Mouse (Mus musculus) thymus, adult 2 months (tissue): ENCODE data around the gene Pdlim4.

Source experiments
- CTCF ChIP-seq: fragments of 200-500 bp; IDR thresholded peaks from 2 replicates; pipeline ENCODE4 v1.5.1; 2012; ENCODE audit warnings: mild to moderate bottlenecking, control low read depth, low read length, moderate library complexity, borderline replicate concordance; ENCODE audit not compliant: control insufficient read depth, poor library complexity, insufficient read depth; ENCODE audit errors: extremely low read depth
- POLR2A ChIP-seq: fragments of 200-500 bp; IDR thresholded peaks from 2 replicates; pipeline ENCODE4 v1.6.1; 2012; ENCODE audit warnings: mild to moderate bottlenecking, low read length, control low read depth, moderate library complexity; ENCODE audit not compliant: control insufficient read depth, poor library complexity, insufficient read depth; ENCODE audit errors: extremely low read depth

- TF ChIP-seq CTCF, result no peak
- no peak for TF ChIP-seq POLR2A
Measured at GRCm38 (mm10) chr11:54065915-54066178, 3.0 kb downstream of the Pdlim4 start.
